Mouse (Mus musculus) embryonic fibroblast, embryonic 13.5 days (primary cell): ENCODE data around the gene H2-T24. TPM values are rescaled to one million over a fixed set of nuclear protein-coding genes. Genes with fewer than 3 reads are reported as not detected.

ENCODE experiments used
- H3K27ac ChIP-seq: 2 replicates; pipeline ENCODE4 v1.5.1; 2012; ENCODE audit warnings: low read length, control low read depth, inconsistent platforms; ENCODE audit not compliant: insufficient read depth
- H3K4me1 ChIP-seq: 2 replicates; pipeline ENCODE4 v1.6.1; 2011; ENCODE audit warnings: low read length; ENCODE audit not compliant: control insufficient read depth, insufficient read depth
- H3K4me3 ChIP-seq: 2 replicates; pipeline ENCODE4 v1.5.1; 2011; ENCODE audit warnings: mild to moderate bottlenecking, control low read depth, low read length; ENCODE audit not compliant: insufficient read depth
- CTCF ChIP-seq: IDR thresholded peaks from 2 replicates; pipeline ENCODE4 v1.5.1; 2011; ENCODE audit warnings: mild to moderate bottlenecking, control low read depth, low read length, moderate library complexity, borderline replicate concordance; ENCODE audit not compliant: insufficient read depth
- POLR2A ChIP-seq: IDR thresholded peaks from 2 replicates; pipeline ENCODE4 v1.6.1; 2011; ENCODE audit warnings: low read depth, mild to moderate bottlenecking, control low read depth, low read length, moderate library complexity
- polyA plus RNA-seq: library from polyadenylated mRNA; stranded (reverse); fragments of >200 nt; gene quantifications from 2 replicates; pipeline ENCODE4 v1.2.4, GENCODE M21; 2011; ENCODE audit warnings: low read depth; ENCODE audit not compliant: missing spikeins, insufficient read length

H2-T24 gene
- polyA plus RNA-seq, 1 experiment: not detected

GRCm38 (mm10) chr17:35993675-35994074, 26.7 kb downstream of the H2-T24 start:
- no peak overlapping the region for H3K27ac ChIP-seq
- 0 out of 2 replicates have a peak, but pooled peaks cover 2% of the 10 kb centered on the region for H3K4me1 ChIP-seq
- H3K4me3 ChIP-seq: no peak overlapping the region
- TF ChIP-seq CTCF (peak; percentile 100), POLR2A (no peak)

- no peak overlapping the region for H3K4me3 ChIP-seq
- TF ChIP-seq POLR2A (no peak), CTCF (no peak)
- 0 out of 2 replicates have a peak, but pooled peaks cover 2% of the 10 kb centered on the region for H3K4me1 ChIP-seq
- no peak overlapping the region for H3K27ac ChIP-seq
Measured at GRCm38 (mm10) chr17:35991781-35992180, 28.6 kb downstream of the H2-T24 start.

GRCm38 (mm10) chr17:35981776-35982175, 38.6 kb downstream of the H2-T24 start:
- H3K4me3 ChIP-seq: no peak overlapping the region; the same call in 1 of the 2 replicates
- no peak for TF ChIP-seq POLR2A
- TF ChIP-seq CTCF: no peak
- H3K27ac ChIP-seq: no peak overlapping the region
- H3K4me1 ChIP-seq: peaks cover 9% of the 10 kb centered on the region; the same call in 1 of the 2 replicates

GRCm38 (mm10) chr17:35980363-35980754, 40.0 kb downstream of the H2-T24 start:
- Histone ChIP-seq H3K27ac (peak overlapping the region; percentile 95), H3K4me1 (peaks cover 9% of the 10 kb centered on the region; the same call in 1 of the 2 replicates), H3K4me3 (peak overlapping the region; percentile 86)
- TF ChIP-seq CTCF: no peak
- 0 out of 2 replicates have a peak, but pooled peaks have one; percentile 33 for TF ChIP-seq POLR2A

GRCm38 (mm10) chr17:35979401-35980362, 40.7 kb downstream of the H2-T24 start, which contains the start of the genes Gnl1 and Prr3:
Gene Gnl1, plus strand, starts transcription at chr17:35979851.
Gene Prr3, minus strand, starts transcription at chr17:35980236.
- peaks cover 9% of the 10 kb centered on the region; the same call in 1 of the 2 replicates for H3K4me1 ChIP-seq
- TF ChIP-seq POLR2A: peak; percentile 51
- no peak for TF ChIP-seq CTCF
- peak within 1 kb of the TSS; percentile 95 for H3K27ac ChIP-seq
- H3K4me3 ChIP-seq: peak within 1 kb of the TSS; percentile 86

GRCm38 (mm10) chr17:35978811-35979400, 41.5 kb downstream of the H2-T24 start:
- Histone ChIP-seq H3K4me1 (peaks cover 9% of the 10 kb centered on the region; the same call in 1 of the 2 replicates), H3K27ac (peak overlapping the region; percentile 94), H3K4me3 (peak overlapping the region; percentile 86)
- TF ChIP-seq POLR2A (peak; percentile 62), CTCF (no peak)

- no peaks in the 10 kb centered on the region for H3K4me1 ChIP-seq
- no peak for TF ChIP-seq POLR2A
- no peak for TF ChIP-seq CTCF
- no peak overlapping the region for H3K4me3 ChIP-seq
- H3K27ac ChIP-seq: no peak overlapping the region
Measured at GRCm38 (mm10) chr17:35972131-35972530, 48.2 kb downstream of the H2-T24 start.

- Histone ChIP-seq H3K27ac (0 out of 2 replicates have a peak within 1 kb of the TSS, but pooled peaks have one; percentile 12), H3K4me3 (peak within 1 kb of the TSS; percentile 86), H3K4me1 (no peaks in the 10 kb centered on the region)
- TF ChIP-seq CTCF (no peak), POLR2A (peak; percentile 81)
Measured at GRCm38 (mm10) chr17:35969418-35970389, 50.7 kb downstream of the H2-T24 start, which contains the start of gene Abcf1. Gene Abcf1, minus strand, starts transcription at chr17:35969761.

- TF ChIP-seq POLR2A (no peak), CTCF (no peak)
- H3K4me3 ChIP-seq: no peak overlapping the region
- no peaks in the 10 kb centered on the region for H3K4me1 ChIP-seq
- H3K27ac ChIP-seq: no peak overlapping the region
Measured at GRCm38 (mm10) chr17:35967621-35968020, 52.7 kb downstream of the H2-T24 start.
